Mouse (Mus musculus): ENCODE measurements around the gene Rasal1.

Gene Rasal1

GRCm38 (mm10) chr5:120621846-120622197 lies 26.8 kb upstream of the Rasal1 start:
- no peak for DNase-seq (ENCODE audit: low spot score in 2 of 2)

GRCm38 (mm10) chr5:120622198-120622851 lies 26.3 kb upstream of the Rasal1 start:
- no peak for DNase-seq (ENCODE audit: low spot score in 2 of 2)

- no peak for DNase-seq (ENCODE audit: low spot score in 2 of 2)
Observed at GRCm38 (mm10) chr5:120624427-120624826, 24.2 kb upstream of the Rasal1 start.

GRCm38 (mm10) chr5:120626399-120626798 lies 22.2 kb upstream of the Rasal1 start:
- DNase-seq (ENCODE audit: low spot score in 2 of 2), result no peak

GRCm38 (mm10) chr5:120627515-120628300 lies 20.9 kb upstream of the Rasal1 start:
- DNase-seq (ENCODE audit: low spot score in 2 of 2), result no peak

- peak in 1 of 2 experiments; percentile 53 for DNase-seq (ENCODE audit: low spot score in 2 of 2)
Observed at GRCm38 (mm10) chr5:120628624-120629023, 20.0 kb upstream of the Rasal1 start.

GRCm38 (mm10) chr5:120631128-120631527 lies 17.5 kb upstream of the Rasal1 start:
- DNase-seq (ENCODE audit: low spot score in 2 of 2), result no peak

GRCm38 (mm10) chr5:120631892-120632291 lies 16.7 kb upstream of the Rasal1 start:
- no peak for DNase-seq (ENCODE audit: low spot score in 2 of 2)

GRCm38 (mm10) chr5:120634131-120634530 lies 14.5 kb upstream of the Rasal1 start, which contains the start of gene Cfap73:
Gene Cfap73, minus strand, starts transcription at chr5:120634235.
- DNase-seq (ENCODE audit: low spot score in 2 of 2), result no peak

- DNase-seq (ENCODE audit: low spot score in 2 of 2), result no peak
Observed at GRCm38 (mm10) chr5:120634860-120635259, 13.8 kb upstream of the Rasal1 start.

GRCm38 (mm10) chr5:120635633-120636032 lies 13.0 kb upstream of the Rasal1 start:
- DNase-seq (ENCODE audit: low spot score in 2 of 2), result no peak

- no peak for DNase-seq (ENCODE audit: low spot score in 2 of 2)
Observed at GRCm38 (mm10) chr5:120640094-120640493, 8.5 kb upstream of the Rasal1 start.

GRCm38 (mm10) chr5:120643365-120644085 lies 5.1 kb upstream of the Rasal1 start:
- DNase-seq (ENCODE audit: low spot score in 2 of 2), result no peak

- no peak for DNase-seq (ENCODE audit: low spot score in 2 of 2)
Observed at GRCm38 (mm10) chr5:120644227-120644626, 4.4 kb upstream of the Rasal1 start.

GRCm38 (mm10) chr5:120645851-120646250 lies 2.8 kb upstream of the Rasal1 start:
- no peak for DNase-seq (ENCODE audit: low spot score in 2 of 2)

- DNase-seq (ENCODE audit: low spot score in 2 of 2), result no peak
Observed at GRCm38 (mm10) chr5:120647361-120647760, 1.3 kb upstream of the Rasal1 start.

GRCm38 (mm10) chr5:120647814-120648491 lies 659 bp upstream of the Rasal1 start:
- no peak for DNase-seq (ENCODE audit: low spot score in 2 of 2)

- DNase-seq (ENCODE audit: low spot score in 2 of 2), result no peak
Observed at GRCm38 (mm10) chr5:120649374-120649933, 842 bp downstream of the Rasal1 start.

GRCm38 (mm10) chr5:120649938-120650337 lies 1.3 kb downstream of the Rasal1 start:
- no peak for DNase-seq (ENCODE audit: low spot score in 2 of 2)

GRCm38 (mm10) chr5:120651230-120651629 lies 2.6 kb downstream of the Rasal1 start:
- DNase-seq (ENCODE audit: low spot score in 2 of 2), result no peak

- no peak for DNase-seq (ENCODE audit: low spot score in 2 of 2)
Observed at GRCm38 (mm10) chr5:120652915-120653701, 4.5 kb downstream of the Rasal1 start.

All from cerebellum, postnatal 4 days (tissue).